ENCODE assay signal across 9 mouse cellular contexts in genomic region chr12:110806301-110806970, GRCm38 (mm10). TPM values are rescaled to one million over a fixed set of nuclear protein-coding genes. Genes with fewer than 3 reads are reported as not detected.
DNase-seq lines count a peak whose midpoint lies in the region; ATAC-seq lines count a peak whose summit lies in the region.
"Had no signal": no experiment of that assay in that cellular context is flagged by ENCODE, and none has a peak within 500 bp of the region (broad histone marks: within the 10 kb centered on the region; RNA-seq: fewer than 3 reads in every experiment).

No protein-coding gene starts in this region.

- peak; percentile 35 to 52 for DNase-seq in cerebellum, postnatal 36 days
- DNase-seq in cerebellum, adult 9-11 months: no peak
- peak; percentile 40 for DNase-seq in left cerebral cortex, postnatal 4 days
- DNase-seq in left cerebral cortex, postnatal 10 days (ENCODE audit: extremely low spot score in 1 of 2, low spot score in 2 of 2): no peak
- DNase-seq in adrenal gland, postnatal 14 days: peak; percentile 64
- DNase-seq in lung, postnatal 14 days: peak; percentile 37
- no peak for DNase-seq in MN1 (ENCODE audit: low spot score)
- DNase-seq: lung, embryonic 14.5 days had no signal

- intact Hi-C loops in left cerebral cortex, postnatal 4 days (cut with DNase I): no loop called here
- intact Hi-C loops in left cerebral cortex, postnatal 10 days (cut with DNase I): no loop called here

- no peak for ATAC-seq in megakaryocyte progenitor cell, adult 5-6 weeks (replicated peaks; ENCODE audit: poor library complexity)

RNA-seq across cellular contexts. Expression of gene Mok, which starts 34.3 kb away (rescaled TPM):
- 10 to 100 TPM; 13.2 to 16.5 TPM for total RNA-seq in left cerebral cortex, postnatal 4 days (2021)
- 10 to 100 TPM; 11.9 to 13.5 TPM for total RNA-seq in left cerebral cortex, postnatal 10 days (2021)
- total RNA-seq in adrenal gland, postnatal 14 days (2021): 0.93 and 1.9 TPM in 2 replicates
- 1.0 and 2.1 TPM in 2 replicates for total RNA-seq in megakaryocyte progenitor cell, adult 5-6 weeks (2015)
- total RNA-seq in megakaryocyte progenitor cell, adult 5-6 weeks (2017): 2.0 and 2.2 TPM in 2 replicates

RNA-seq across cellular contexts. Expression of gene Zfp839, which starts 43.6 kb away (rescaled TPM):
- total RNA-seq in left cerebral cortex, postnatal 4 days (2021): 1 to 10 TPM; 7.5 to 9.2 TPM
- total RNA-seq in left cerebral cortex, postnatal 10 days (2021): 1 to 10 TPM; 8.6 to 8.9 TPM
- 13.5 and 15.1 TPM in 2 replicates for total RNA-seq in adrenal gland, postnatal 14 days (2021)
- 5.1 and 5.5 TPM in 2 replicates for total RNA-seq in megakaryocyte progenitor cell, adult 5-6 weeks (2015)
- total RNA-seq in megakaryocyte progenitor cell, adult 5-6 weeks (2017): 4.6 and 6.2 TPM in 2 replicates

Comparison
In these comparisons a context has a peak if more than half of its experiments do, and no peak if none do; other contexts are left out.
1. DNase-seq: peak in cerebellum, postnatal 36 days (2 of 2), left cerebral cortex, postnatal 4 days (single experiment), adrenal gland, postnatal 14 days (single experiment) and lung, postnatal 14 days (single experiment); none in cerebellum, adult 9-11 months (single experiment), left cerebral cortex, postnatal 10 days (0 of 2) and MN1 (single experiment).